Mouse (Mus musculus) midbrain, postnatal 0 days (tissue): ENCODE results near the gene Fkbpl. TPM values are rescaled to one million over a fixed set of nuclear protein-coding genes. Genes with fewer than 3 reads are reported as not detected.

ENCODE experiments used
- ATAC-seq: fragments of 200-750 bp; cut with Nextera tagmentation; 2 replicates; pipeline ENCODE4 v1.8.0; 2017; ENCODE audit warnings: moderate number of reproducible peaks, mild to moderate bottlenecking, moderate TSS enrichment, moderate library complexity; ENCODE audit not compliant: low FRiP score
- DNase-seq: peaks from one replicate; pipeline ENCODE4 v3.0.0-alpha.2; 2015; ENCODE audit warnings: low spot score
- H3K27ac ChIP-seq: fragments of 300-500 bp; sonication (generic); 2 replicates; pipeline ENCODE4 v1.5.1; 2014; ENCODE audit warnings: low read depth, mild to moderate bottlenecking, low read length, mixed read lengths
- H3K27me3 ChIP-seq: fragments of 300-500 bp; sonication (generic); 2 replicates; pipeline ENCODE4 v1.6.1; 2014; ENCODE audit warnings: low read length, control low read depth, mixed read lengths; ENCODE audit not compliant: insufficient read depth
- H3K36me3 ChIP-seq: fragments of 300-500 bp; sonication (generic); 2 replicates; pipeline ENCODE4 v1.6.1; 2014; ENCODE audit warnings: low read length, control low read depth, mixed read lengths; ENCODE audit not compliant: insufficient read depth
- H3K4me1 ChIP-seq: fragments of 300-500 bp; sonication (generic); 2 replicates; pipeline ENCODE4 v1.6.1; 2014; ENCODE audit warnings: mild to moderate bottlenecking, control low read depth, antibody characterized with exemption, low read length, mixed read lengths; ENCODE audit not compliant: insufficient read depth
- H3K4me2 ChIP-seq: fragments of 300-500 bp; sonication (generic); 2 replicates; pipeline ENCODE4 v1.6.1; 2014; ENCODE audit warnings: low read depth, mild to moderate bottlenecking, low read length, mixed read lengths; ENCODE audit not compliant: poor library complexity, severe bottlenecking
- H3K4me3 ChIP-seq: fragments of 300-500 bp; sonication (generic); 2 replicates; pipeline ENCODE4 v1.5.1; 2014; ENCODE audit warnings: low read depth, mild to moderate bottlenecking, low read length, moderate library complexity
- H3K9ac ChIP-seq: fragments of 300-500 bp; sonication (generic); replicated peaks from 2 replicates; pipeline ENCODE4 v1.6.1; 2014; ENCODE audit warnings: mild to moderate bottlenecking, low read length, moderate library complexity, mixed read lengths; ENCODE audit not compliant: poor library complexity, severe bottlenecking
- H3K9me3 ChIP-seq: fragments of 300-500 bp; sonication (generic); 2 replicates; pipeline ENCODE4 v1.6.1; 2016; ENCODE audit warnings: low read length, control low read depth
- CTCF ChIP-seq: IDR thresholded peaks from 2 replicates; pipeline ENCODE4 v1.5.1; 2016; ENCODE audit warnings: antibody characterized with exemption, mild to moderate bottlenecking
- WGBS: fragments of 180-500 bp; shearing (Covaris S2); extraction: QIAGEN DNeasy Blood & Tissue Kit; methylation state at CpG from one replicate; pipeline ENCODE4 v1.1.7; 2014; 5-methylcytosine and 5-hydroxymethylcytosine counted together
- polyA plus RNA-seq: library from polyadenylated mRNA; unstranded; fragments of >200 nt; fragmentation: Nextera tagmentation; extraction: Ambion mirVana; gene quantifications from 2 replicates; pipeline ENCODE4 v1.2.1, GENCODE M21; 2015
- total RNA-seq: library from RNA; depleted of rRNA; stranded (reverse); fragments of >200 nt; gene quantifications from 2 replicates; pipeline ENCODE4 v1.2.3, GENCODE M21; 2014

The Fkbpl gene
- total and polyA plus RNA-seq, 2 experiments from 2014 or later, result 6.2 to 10.7 TPM

DNA sequence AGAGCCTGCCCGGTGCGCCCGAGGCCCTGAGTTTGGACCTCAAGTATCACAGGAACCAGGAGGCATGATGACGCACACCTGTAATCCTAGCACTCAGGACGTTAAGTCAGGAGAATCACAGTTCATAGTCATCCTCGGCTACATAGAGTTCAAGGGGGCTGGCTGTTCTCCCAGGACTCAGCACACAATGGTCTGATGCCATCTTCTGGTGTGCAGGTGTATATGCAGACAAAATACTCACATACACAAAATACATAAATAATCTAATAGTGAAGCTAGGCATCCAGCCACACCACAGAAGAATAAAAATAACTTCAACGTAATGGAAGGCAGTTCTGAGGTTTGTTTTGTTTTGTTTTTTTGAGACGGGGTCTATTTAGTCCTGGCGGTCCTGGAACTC, 21.4 kb upstream of the Fkbpl start:
- H3K4me1 ChIP-seq, result peaks cover 6% of the 10 kb centered on the region
- no peaks in the 10 kb centered on the region for H3K27me3 ChIP-seq
- no peak overlapping the region for H3K27ac ChIP-seq
- no peak overlapping the region for H3K4me3 ChIP-seq
- DNase-seq (no peak), ATAC-seq (no peak)
- H3K9ac ChIP-seq, result no peak overlapping the region
- peak; percentile 51 for TF ChIP-seq CTCF
- H3K9me3 ChIP-seq, result no peaks in the 10 kb centered on the region
- WGBS, result 84% methylated on average over 9 of the region's 9 CpGs
- peaks cover 11% of the 10 kb centered on the region for H3K36me3 ChIP-seq
- no peak overlapping the region for H3K4me2 ChIP-seq

DNA sequence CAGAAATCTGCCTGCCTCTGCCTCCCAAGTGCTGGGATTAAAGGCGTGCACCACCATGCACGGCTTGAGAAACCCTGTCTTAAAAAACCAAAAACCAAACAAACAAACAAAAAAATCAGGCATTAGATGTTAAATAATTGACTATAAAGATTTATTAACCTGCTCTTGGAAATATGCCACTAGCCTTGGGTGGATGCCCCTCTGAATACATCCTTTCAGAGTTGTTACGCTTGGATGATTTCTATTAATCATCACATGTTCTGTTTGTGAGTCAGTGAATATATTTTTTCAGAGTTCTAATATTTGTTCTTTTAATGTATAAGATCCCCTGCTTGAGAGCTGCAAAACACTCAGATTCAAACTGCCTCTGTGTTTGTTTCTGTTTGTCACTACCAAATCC, 19.6 kb upstream of the Fkbpl start:
- no peak for TF ChIP-seq CTCF
- DNase-seq (no peak), ATAC-seq (no peak)
- no peaks in the 10 kb centered on the region for H3K9me3 ChIP-seq
- peaks cover 11% of the 10 kb centered on the region for H3K36me3 ChIP-seq
- 96% methylated on average over 3 of the region's 3 CpGs for WGBS
- H3K4me3 ChIP-seq, result no peak overlapping the region
- no peak overlapping the region for H3K4me2 ChIP-seq
- H3K4me1 ChIP-seq, result peaks cover 16% of the 10 kb centered on the region
- H3K9ac ChIP-seq, result no peak overlapping the region
- no peaks in the 10 kb centered on the region for H3K27me3 ChIP-seq
- H3K27ac ChIP-seq, result no peak overlapping the region

DNA sequence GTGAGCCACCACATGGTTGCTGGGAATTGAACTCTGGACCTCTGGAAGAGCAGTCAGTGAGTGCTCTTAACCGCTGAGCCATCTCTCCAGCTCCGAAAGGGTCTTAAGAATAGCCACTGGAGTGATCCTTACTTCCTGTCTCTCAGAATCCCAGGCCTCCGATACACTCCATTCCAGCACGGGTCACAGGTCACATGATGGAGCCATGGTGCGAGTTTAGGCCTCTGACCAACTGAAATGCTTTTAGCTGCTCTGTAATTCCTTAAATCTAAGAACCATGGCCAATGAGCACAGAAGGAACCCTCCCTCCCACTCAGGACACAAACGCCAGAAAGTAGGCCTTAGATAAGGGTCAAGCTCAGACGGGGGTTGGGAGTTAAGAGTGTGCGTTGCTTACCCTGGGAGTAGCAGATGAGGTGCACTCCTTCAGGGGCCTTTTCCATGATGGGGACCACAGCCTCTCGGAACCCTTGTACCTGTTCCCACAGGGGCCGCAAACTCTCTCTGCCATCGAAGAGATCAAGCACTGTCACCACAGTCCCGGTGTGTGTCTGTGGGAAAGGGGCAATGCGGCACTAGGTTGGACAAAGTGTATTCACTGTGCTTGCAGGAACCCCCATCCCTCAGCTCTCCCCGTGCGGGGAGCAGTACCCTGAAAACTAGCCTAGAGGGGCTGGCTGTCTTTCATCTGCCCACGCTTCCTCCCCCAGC, 18.3 kb upstream of the Fkbpl start:
- H3K4me1 ChIP-seq, result peaks cover 16% of the 10 kb centered on the region
- H3K36me3 ChIP-seq, result peaks cover 7% of the 10 kb centered on the region
- H3K4me3 ChIP-seq, result peak overlapping the region; percentile 74
- TF ChIP-seq CTCF, result no peak
- H3K27me3 ChIP-seq, result no peaks in the 10 kb centered on the region
- no peak for DNase-seq
- H3K9me3 ChIP-seq, result no peaks in the 10 kb centered on the region
- no peak for ATAC-seq
- H3K27ac ChIP-seq, result peak overlapping the region; percentile 92
- 52% methylated on average over 16 of the region's 16 CpGs for WGBS
- peak overlapping the region; percentile 89 for H3K4me2 ChIP-seq
- peak overlapping the region; percentile 58 for H3K9ac ChIP-seq

DNA sequence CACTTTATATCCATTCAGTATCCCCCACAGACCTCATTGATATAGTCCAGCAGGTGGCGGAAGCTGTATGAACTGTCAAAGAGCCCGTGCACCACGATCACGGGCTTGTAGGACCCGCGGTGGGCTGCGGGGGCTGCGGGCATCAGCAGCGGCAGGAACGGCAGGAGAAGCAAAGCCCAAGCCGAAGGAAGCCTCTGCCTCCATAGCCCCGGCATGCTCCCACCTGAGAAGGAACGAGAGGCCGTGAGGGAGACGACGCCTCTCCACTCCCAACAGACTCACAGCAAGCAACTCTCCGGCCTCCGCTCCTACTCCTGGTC, 17.8 kb upstream of the Fkbpl start:
- peak; percentile 82 for DNase-seq
- H3K36me3 ChIP-seq, result peaks cover 7% of the 10 kb centered on the region
- H3K4me3 ChIP-seq, result peak overlapping the region; percentile 74
- H3K4me1 ChIP-seq, result peaks cover 19% of the 10 kb centered on the region
- H3K4me2 ChIP-seq, result peak overlapping the region; percentile 89
- ATAC-seq, result peak; percentile 47; the same call in 1 of the 2 replicates
- peak overlapping the region; percentile 58 for H3K9ac ChIP-seq
- H3K27ac ChIP-seq, result peak overlapping the region; percentile 92
- no peaks in the 10 kb centered on the region for H3K9me3 ChIP-seq
- WGBS, result 1% methylated on average over 18 of the region's 18 CpGs
- peak; percentile 77 for TF ChIP-seq CTCF
- no peaks in the 10 kb centered on the region for H3K27me3 ChIP-seq

DNA sequence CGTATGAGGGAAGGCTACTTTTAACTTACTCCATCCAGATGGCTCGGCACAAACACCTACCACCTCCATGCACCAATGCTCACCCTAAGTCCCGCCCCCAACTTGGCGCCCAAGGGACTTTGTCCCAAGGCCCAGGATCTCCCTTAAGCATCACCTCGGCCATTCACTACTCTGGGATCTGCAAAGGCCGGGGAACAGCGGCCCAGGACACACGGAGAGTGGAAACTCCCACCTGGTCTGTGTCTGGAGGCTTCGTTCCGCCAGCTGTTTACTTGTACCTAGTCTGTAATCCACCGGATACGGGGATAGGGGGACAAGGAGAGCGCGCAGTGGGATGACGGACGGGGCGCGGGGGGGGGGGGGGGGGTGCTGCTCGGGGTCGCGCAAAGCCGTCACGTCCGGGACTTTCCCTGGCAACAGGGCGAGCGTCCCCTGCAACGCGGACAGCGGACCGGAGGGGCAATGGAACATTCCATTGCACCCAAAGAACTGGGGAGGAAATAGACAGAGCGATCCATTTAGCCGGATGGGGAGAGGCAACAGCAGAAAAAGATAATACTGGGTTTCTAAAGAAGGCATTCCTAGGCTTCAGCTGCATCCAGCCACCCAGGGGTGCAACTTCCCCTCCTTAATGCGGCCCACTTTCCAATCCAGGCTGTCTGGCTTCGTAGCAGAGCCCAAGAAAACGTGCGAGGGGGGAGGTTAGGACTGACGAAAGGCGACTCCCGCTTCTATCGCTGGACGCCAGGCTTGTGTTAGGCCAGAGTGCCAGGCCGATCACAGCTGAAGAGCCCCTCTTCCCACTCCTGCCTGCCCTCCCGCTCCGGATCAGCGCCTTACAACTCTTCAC, 17.2 kb upstream of the Fkbpl start:
- H3K4me2 ChIP-seq, result peak overlapping the region; percentile 89
- H3K27me3 ChIP-seq, result no peaks in the 10 kb centered on the region
- TF ChIP-seq CTCF, result no peak; the same call in 1 of the 2 replicates
- under 1% methylated on average over 37 of the region's 45 CpGs for WGBS
- peak overlapping the region; percentile 92 for H3K27ac ChIP-seq
- peaks cover 7% of the 10 kb centered on the region for H3K36me3 ChIP-seq
- ATAC-seq (peak; percentile 80), DNase-seq (peak; percentile 95)
- peak overlapping the region; percentile 65 for H3K9ac ChIP-seq
- H3K4me3 ChIP-seq, result peak overlapping the region; percentile 74
- no peaks in the 10 kb centered on the region for H3K9me3 ChIP-seq
- H3K4me1 ChIP-seq, result peaks cover 20% of the 10 kb centered on the region
